Mouse (Mus musculus) retina, postnatal 1 day (tissue): ENCODE measurements around the gene Nmd3.

Experiments
- DNase-seq: peaks from one replicate; pipeline ENCODE4 v3.0.0-alpha.2; 2012

The Nmd3 gene

DNA sequence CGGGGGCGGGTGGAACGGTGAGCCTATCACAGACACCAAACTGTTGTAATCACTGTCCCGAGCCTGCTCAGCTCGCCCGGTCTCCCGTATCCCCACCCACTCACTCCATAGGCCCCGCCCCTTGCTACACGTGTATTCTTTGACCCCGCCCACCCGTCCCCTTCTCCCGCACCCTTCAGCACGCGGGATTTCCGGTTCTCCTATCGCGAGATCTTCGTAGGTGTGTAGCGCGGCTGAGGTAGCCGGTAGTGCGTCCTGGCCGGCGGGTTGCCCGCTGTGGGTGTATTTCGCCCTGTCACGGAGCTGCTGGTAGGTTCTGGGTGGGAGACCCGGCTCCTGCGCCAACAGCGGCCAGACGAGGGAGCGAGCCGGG lies at the start of gene Nmd3:
Gene Nmd3 (plus strand): TSS at position 172 of the 373 bp plus-strand sequence.
- DNase-seq, result peak; percentile 97

DNA sequence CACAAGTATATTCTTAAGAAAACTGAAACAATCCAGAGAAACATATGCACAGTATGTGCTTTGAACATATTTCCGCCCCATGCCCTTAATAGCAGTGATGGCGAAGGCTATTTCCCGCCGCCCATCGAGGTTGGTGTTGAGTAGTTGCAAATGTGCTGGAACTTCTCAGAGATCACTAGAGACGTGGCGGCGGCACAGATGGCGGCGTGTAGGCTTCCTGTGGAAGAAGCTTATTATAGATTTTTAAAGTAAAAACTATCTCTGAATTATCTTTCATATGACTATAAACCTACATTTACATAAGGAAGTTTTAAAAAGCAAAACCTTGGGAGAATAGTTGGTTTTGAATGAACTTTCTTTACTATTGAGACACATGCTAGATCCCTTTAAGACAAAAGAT lies 48.4 kb upstream of the Nmd3 start:
- DNase-seq, result no peak

DNA sequence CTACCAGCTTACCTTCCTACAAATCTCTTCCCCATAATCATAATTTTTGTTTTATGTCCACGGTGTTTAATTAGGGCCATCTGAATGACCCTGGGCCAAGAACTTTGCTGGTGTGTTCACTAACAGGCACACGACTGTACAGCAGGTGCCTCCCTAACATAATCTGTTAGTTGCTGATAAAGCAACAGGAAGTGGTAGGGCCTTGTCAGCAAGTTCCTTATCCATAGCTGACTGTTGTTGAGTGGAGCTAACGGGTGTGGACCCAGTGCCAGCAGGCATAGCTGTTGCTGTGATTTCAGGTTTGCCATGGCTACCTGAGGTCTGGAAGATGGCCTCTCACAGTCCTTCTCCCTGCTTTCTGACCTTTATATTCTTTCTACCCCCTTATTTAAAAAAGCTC lies 47.6 kb upstream of the Nmd3 start:
- no peak for DNase-seq

DNA sequence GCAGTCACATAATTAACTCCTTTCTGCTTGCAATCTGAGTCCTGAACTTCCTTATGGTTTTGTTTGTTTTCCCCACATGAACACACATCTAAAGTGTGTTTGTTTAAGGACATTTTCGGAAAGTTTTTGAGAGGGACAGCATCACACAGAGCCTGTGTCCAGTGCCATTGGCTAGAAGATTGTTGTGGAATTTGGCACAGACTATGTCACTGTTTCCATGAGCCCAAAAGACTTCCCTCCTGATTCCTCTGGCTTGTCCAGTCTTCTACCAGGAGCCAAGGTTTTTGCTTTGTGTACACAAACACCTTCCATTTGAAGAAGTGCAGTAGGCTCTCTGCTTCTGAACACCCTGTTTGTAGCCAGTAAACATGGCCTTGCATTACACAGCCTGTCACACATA lies 32.0 kb upstream of the Nmd3 start:
- no peak for DNase-seq

DNA sequence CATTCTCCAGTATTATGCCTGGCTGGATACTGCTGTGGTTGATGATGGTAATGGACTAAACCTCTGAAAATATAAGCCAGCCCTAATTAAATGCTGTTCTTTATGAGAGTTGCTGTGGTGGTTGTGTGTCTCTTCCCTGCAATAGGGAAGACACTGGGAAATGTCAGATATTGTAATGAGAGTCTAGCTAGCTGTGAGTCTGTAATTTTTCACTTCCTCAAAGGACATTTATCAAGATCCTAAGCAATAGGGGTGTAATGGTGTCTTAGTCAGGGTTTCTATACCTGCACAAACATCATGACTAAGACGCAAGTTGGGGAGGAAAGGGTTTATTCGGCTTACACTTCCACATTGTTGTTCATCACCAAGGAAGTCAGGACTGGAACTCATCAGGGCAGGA lies 30.8 kb upstream of the Nmd3 start:
- DNase-seq, result no peak

DNA sequence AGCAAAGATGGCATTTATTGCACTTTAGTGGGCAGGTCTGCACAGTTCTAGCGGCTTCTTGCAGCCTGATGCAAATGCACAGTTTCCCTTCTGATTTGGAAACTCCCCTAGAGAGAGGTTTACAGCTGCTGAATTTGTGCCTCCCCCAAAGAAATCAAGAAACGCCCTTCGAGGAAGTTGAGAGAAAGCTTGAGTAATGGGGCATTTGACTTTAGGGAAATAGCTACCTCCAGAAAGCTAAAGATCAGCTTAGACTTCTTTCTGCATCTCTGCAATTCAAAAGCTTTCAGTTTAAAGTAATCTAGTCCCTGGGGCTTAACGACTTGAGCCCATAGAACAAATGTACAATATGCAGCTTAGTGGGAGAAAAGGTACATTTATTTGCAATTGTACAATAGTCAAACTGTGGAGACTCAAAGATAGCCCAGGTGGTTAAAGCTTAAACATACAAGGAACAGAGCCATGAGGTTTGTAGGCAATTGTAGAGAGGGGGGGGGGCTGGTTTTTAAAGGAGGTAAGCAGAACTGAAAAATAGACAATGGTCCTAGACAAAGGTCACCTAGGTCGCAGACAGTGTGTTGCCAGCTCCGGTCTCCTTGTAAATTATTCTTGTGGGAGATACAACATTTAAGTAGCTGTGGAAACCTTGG lies 21.8 kb upstream of the Nmd3 start:
- no peak for DNase-seq

DNA sequence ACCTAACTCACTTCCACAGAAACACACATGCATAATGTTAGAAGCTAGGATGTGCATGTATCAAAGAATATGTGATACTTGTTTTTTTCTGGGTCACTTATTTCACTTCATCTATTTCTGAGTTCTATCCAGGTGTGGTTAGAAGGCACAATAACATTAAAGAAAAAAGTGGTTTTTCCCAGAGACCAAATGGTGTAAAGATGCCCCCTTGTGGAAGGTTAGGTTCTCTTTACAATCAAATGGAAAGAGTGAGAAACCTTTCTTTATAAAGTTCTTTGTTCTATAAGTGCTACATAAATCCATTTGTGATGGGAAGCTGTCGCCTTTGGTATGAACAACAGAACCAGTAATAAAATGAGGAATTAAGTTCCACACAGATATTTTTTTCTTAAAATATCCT lies 19.9 kb upstream of the Nmd3 start:
- DNase-seq, result peak; percentile 18

DNA sequence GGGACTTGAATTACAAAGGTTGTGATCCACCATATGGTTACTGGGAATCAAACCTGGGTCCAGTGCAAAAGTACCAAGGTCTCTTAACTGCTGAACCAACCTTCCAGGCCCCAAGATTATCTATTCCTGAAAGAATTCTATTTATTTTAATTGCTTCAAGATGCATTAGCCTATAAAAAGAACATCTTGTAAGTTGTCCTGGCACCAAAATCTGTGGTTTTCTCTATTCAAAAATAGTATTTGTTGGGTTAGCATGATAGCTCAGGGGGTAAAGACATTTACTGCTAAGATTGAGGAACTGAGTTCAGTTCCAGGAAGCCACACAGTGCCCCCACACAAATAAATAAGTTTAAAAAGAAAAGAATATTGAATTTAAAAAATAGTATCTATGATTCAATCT lies 19.4 kb upstream of the Nmd3 start:
- DNase-seq, result no peak

DNA sequence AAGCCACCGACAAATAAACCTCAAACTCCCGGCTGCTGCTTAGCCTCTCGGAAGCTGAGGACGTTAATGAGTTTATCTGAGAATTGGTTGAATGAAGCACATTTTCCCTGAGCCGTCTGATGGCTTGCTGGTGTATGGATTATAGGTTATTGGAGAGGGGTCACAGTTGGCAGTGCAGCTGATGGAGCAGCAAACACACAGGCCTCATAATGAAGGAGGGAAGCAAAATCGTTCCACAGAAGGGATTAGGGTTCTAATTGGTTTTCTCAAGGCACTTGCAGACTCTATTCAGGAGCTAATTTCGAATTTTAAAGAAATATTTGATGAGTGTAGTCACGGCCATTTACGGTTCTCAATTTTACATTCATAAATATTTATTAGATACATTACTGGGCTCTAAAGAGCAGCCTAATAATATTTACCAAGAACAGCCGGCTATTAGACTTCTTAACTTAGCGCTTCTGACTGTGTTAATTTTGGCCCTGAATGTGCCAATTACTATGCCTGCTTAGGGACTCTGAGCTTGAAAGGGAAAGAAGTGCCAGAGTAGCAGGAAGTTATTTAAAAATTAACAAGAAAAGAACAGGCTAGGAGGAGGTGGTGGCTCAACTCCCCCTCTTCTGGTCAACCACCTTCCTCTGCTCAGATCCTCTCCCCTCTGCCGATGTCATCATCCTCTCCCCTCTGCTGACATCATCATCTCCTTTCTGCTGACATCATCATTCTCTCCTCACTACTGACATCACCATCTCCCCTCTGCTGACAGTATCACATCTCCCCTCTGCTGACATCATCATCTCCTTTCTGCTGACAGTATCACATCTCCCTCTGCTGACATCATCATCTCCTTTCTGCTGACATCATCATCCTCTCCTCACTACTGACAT lies 12.5 kb upstream of the Nmd3 start:
- peak; percentile 21 for DNase-seq

DNA sequence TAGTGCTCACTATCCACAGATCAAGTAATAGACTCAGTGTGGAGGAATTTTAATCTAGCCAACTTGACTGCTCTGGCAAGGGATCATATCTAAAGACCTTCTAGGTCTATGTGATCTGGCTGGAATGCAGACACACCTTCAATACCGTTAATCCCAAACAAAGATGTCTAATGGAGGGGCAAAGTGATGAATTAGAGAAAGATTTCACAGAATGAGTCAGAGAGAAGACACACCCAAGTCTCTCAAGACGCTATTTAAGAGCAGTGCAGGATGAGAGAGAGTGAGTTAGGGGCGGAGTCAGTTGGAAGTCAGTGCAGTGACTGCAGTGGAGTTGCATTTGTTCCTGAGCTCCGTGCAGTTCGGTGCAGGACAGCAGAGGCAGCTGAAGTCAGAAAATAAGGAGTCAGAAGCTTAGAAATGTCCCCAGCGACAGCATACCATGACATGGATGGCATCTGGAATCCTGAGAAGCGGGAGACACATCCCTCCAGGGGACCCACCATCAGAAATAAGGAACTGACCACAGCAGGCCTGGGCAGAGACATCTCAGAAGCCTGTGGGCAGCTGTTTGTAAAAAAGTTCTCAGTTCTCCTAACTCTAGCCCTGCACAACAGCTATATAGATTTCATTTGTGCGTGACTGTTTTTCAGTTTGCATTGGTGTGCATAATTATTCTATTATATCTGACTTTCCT lies 9.7 kb upstream of the Nmd3 start:
- no peak for DNase-seq

DNA sequence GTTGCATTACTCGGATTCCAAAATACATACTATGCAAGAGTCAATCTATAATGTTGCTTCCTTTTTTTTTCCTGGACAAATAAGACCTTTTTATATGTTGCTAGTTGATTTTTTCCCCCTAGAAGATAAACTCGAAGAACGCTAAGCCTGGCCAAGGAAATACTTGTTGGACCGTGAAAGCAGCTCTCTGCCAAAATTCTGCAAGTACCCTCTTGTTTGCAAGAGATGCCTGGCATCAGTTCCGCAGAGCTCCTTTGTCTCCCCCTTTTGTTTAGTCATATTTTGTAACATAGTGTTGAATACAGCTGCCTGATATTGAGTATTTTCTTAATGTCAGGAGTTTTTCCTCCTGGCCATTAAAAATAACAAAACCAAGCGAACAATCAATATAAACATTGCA lies 4.3 kb upstream of the Nmd3 start:
- no peak for DNase-seq

DNA sequence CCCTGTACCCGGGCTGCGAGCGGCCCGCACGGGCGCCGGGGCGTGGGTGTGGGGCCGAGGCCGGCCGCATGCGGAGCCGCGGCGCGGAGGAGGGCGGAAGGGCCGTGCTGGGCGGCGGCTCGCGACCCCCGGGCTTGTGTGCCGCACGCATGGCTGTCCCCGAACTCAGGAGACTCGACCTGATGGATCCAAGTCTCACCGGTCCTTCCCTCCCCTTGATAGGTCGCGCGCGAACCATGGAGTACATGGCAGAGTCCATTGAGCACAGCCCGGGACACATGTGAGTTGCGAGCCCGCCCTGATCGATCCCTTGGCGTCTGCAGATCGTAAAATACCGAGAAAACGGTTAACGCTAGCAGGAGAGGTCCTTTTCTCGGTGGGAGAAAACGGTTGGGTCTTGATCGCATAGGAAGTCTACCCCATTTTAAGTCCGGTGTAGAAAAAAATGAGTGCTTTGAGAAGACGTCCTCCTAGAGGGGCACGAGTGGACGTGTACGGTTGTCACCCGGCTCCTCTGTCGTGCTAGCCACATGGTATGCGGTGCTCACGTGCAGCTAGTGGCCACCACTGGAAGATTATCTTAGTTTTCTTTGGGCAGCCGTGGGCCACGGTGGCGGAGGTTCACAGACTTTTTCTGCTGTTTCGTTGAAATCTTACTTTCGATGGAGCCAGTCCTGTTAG lies 542 bp downstream of the Nmd3 start:
- DNase-seq, result peak; percentile 68

DNA sequence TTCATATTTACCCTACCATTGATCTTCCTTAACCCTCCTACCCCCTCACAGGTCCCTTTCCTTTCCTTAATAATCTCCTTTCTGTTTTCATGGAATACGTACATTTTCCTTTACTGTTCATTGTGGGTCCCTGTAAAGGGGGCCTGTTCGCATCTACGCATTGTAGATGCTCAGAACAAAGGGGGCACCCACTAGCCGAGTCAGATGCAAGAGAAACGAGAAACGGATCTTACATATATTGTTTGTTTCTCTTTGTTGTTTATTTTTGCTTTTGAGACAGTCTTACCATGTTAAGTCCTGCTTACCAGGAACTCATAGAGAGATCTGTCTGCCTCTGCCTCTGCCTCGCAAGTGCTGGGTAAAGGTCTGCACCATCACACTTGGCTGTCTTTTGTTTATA lies 1.4 kb downstream of the Nmd3 start:
- no peak for DNase-seq

DNA sequence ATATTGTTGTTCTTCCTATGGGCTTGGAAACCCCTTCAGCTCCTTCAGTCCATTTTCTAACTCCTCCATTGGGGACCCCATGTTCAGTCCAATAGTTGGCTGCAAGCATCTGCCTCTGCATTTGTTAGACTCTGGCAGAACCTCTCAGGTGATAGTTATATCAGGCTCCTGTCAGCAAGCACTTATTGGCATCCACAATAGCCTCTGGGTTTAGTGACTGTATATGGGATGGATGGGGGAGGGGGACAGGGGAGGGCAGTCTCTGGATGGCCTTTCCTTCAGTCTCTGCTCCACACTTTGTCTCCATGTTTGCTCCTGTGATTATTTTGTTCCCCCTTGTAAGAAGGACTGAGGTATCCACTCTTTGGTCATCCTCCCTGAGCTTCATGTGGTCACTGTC lies 9.1 kb downstream of the Nmd3 start:
- no peak for DNase-seq

DNA sequence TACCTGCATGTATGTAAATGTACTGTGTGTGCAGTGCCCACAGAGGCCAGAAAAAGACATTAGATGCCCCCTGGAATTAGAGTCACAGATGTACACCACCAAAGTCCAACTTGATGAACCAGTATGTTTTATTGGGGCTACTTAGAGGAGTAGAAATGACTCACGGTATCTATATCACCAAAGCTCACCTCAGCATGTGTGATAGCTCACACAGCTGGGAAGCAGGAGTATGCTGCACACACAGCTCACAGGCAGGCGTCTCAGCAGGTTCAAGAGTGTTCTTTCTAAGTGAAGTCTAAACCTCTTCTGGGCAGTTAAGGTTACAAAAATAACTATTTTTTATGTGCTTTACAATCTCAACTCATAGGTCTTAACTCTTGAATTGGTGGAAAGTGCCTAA lies 12.2 kb downstream of the Nmd3 start:
- no peak for DNase-seq

DNA sequence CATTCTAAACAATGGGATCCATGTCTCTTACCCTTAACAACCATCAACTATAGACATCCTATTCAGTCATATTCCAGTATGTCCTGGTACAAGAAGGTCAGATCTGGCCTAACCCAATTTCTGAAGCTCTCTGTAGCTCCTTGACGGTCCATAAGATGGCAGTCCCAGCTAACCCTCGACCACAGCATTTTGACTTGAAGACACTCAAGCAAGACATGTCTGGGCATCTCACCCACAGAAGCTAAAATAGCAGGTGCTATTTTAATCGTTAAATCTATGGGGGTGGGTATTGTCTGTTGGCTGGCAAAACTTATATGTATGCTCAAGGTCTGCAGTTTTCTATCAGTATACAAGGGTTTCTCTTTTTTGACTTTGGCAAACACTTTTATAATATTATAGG lies 33.4 kb downstream of the Nmd3 start:
- DNase-seq, result peak; percentile 10

DNA sequence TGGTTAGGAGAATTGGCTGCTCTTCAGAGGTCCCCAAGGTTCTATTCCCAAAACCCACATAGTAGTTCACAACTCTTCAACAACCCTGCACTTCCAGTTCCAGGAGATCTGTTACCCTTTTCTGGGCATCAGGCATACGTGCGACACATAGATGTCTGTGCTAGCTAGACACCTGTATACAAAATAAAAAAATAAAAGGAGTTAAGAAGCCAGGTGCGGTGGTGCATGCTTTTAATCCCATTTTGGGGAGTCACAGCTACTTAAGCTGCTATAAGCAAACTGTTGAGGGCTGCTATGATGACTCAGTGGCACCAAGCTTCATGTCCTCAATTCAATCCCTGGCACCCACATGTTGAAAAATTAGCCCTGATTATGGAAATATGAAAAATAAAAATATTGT lies 34.2 kb downstream of the Nmd3 start:
- DNase-seq, result no peak

DNA sequence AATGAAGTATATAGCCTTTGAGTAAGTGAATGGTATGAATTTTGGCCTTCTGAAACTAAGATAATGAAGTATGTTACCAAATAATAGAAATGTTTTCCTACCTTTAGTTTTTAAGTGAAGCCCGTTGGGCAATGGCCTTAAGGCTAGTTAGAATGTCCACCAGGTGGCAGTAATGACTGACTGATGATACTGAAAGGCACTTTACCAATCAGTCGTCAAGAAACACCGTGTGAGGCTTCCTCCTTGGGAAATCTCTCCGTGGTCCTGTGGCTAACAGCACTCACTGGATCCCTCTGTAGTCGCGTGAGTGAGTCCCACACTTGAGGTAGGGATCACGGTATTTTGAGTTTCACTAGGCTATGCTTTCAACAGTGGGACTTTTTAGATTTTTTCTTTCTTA lies 34.7 kb downstream of the Nmd3 start:
- DNase-seq, result peak; percentile 85

DNA sequence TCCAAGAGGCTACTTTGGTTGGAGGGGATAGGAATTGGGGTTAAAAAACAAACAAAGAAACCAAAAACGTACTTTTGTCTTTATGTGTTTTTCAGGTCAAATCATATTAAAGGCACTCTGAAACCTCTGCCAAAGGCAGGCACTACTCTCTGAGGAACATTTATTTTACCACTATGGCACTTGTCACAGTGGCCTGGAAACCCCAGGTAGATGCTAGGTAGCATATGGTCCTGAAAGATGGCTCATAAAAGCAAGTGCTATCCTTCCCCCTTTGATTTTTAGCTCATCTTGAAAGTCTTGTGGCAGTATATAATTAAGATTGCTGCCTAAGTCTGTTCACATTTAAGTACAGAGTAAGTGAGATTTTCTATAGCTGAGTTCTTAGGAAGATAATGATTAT lies 35.7 kb downstream of the Nmd3 start:
- no peak for DNase-seq

DNA sequence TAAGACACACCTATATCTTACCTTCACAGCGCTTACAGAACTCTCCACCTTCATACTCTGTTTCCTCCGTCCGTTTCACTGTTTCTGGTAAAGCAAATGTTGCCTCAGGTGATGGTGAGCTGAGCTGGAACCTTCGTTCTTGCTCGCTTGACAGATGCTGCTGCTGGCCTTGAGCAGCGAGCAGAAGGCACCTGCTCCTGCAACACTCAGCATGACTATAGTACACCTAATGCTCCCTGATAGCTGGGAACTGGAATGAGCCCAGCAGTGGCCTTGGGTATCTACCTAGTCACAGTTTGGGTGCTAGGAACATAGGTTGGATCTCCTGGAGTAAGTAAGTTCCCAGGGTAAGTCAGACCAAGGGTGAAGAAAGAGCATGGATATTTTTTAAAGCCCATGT lies 38.3 kb downstream of the Nmd3 start:
- DNase-seq, result no peak

DNA sequence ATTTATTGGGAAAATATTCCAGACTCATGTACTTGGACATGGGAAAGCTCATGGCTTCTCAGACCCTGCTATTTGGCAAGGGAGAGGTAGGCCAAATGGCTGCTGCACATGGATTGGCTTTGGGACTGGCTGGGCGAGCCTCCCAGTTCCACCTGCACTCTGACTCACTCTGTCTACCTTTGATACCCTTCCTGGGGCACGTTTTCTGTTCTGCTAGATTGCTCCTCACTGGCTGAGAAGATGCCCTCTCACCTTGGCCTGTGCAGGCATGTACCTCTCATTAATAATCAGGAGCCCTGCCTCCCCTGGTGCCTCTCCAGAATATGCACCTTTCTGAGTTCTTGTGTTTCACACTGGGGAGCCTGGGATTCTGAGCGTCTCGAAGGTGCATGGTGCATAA lies 39.4 kb downstream of the Nmd3 start:
- no peak for DNase-seq

DNA sequence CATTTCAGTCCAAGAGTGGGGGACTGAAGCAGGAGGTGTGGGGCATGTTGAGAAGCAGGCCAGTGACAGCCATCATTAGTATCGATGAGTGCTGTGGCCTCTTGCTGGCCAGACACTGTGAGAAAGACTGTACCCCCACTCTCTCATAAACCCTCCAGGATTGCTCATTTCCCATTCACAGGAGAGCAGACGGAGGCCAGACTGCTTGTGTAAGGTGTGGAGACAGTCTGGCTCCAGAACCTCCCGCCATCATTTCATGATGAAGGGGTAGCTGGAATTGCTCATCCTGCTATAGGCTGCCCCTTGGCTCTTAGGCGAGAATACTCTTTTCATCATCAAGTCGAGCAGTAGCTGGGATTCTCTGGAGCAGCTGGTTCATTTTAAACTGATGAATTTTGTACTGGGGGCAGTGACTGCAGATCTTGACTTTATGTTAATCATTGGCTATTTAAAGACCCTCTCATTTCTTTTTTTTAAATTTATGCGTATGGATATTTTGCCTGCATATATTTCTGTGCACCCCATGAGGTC lies 41.1 kb downstream of the Nmd3 start:
- DNase-seq, result no peak
